Mouse (Mus musculus) hindbrain, embryonic 10.5 days (tissue): Measurements from ENCODE around the gene Rita1. TPM values are rescaled to one million over a fixed set of nuclear protein-coding genes. Genes with fewer than 3 reads are reported as not detected.

Source experiments
- DNase-seq: peaks from one replicate; pipeline ENCODE4 v3.0.0-alpha.2; 2017; ENCODE audit warnings: low spot score
- H3K27ac ChIP-seq: fragments of 300-500 bp; sonication (generic); 2 replicates; pipeline ENCODE4 v1.5.1; 2016; ENCODE audit warnings: mild to moderate bottlenecking, moderate library complexity
- H3K27me3 ChIP-seq: fragments of 300-500 bp; sonication (generic); 2 replicates; pipeline ENCODE4 v1.6.1; 2016; ENCODE audit warnings: mild to moderate bottlenecking; ENCODE audit not compliant: poor library complexity, insufficient read depth, severe bottlenecking
- H3K36me3 ChIP-seq: fragments of 300-500 bp; sonication (generic); 2 replicates; pipeline ENCODE4 v1.6.1; 2016; ENCODE audit warnings: mild to moderate bottlenecking, moderate library complexity
- H3K4me1 ChIP-seq: fragments of 300-500 bp; sonication (generic); replicated peaks from 2 replicates; pipeline ENCODE4 v1.6.1; 2016; ENCODE audit warnings: mild to moderate bottlenecking
- H3K4me3 ChIP-seq: fragments of 300-500 bp; sonication (generic); 2 replicates; pipeline ENCODE4 v1.5.1; 2016; ENCODE audit warnings: mild to moderate bottlenecking, moderate library complexity
- H3K9me3 ChIP-seq: fragments of 300-500 bp; sonication (generic); 2 replicates; pipeline ENCODE4 v1.6.1; 2016; ENCODE audit warnings: mild to moderate bottlenecking, moderate library complexity
- WGBS: fragments of 180-500 bp; shearing (Covaris S2); methylation state at CpG from one replicate; pipeline ENCODE4 v1.1.7; 2016; 5-methylcytosine and 5-hydroxymethylcytosine counted together
- polyA plus RNA-seq: library from polyadenylated mRNA; unstranded; fragments of >200 nt; fragmentation: Nextera tagmentation; extraction: Ambion mirVana; gene quantifications from 2 replicates; pipeline ENCODE4 v1.2.1, GENCODE M21; 2016

Gene Rita1
- polyA plus RNA-seq, 1 experiment from 2014 or later = 19.0 TPM

GRCm38 (mm10) chr5:120574469-120575063, 37.8 kb downstream of the Rita1 start:
- DNase-seq = no peak
- no peaks in the 10 kb centered on the region for H3K27me3 ChIP-seq
- H3K36me3 ChIP-seq = no peaks in the 10 kb centered on the region
- no peaks in the 10 kb centered on the region for H3K9me3 ChIP-seq
- H3K27ac ChIP-seq = 0 out of 2 replicates have a peak overlapping the region, but pooled peaks have one; percentile 9
- H3K4me3 ChIP-seq = no peak overlapping the region
- 76% methylated on average over 10 of the region's 10 CpGs for WGBS
- H3K4me1 ChIP-seq = peaks cover 62% of the 10 kb centered on the region

GRCm38 (mm10) chr5:120571056-120571740, 41.2 kb downstream of the Rita1 start:
- Histone ChIP-seq H3K36me3 (no peaks in the 10 kb centered on the region), H3K4me1 (peaks cover 65% of the 10 kb centered on the region), H3K27me3 (no peaks in the 10 kb centered on the region), H3K4me3 (no peak overlapping the region), H3K27ac (peak overlapping the region; percentile 62), H3K9me3 (no peaks in the 10 kb centered on the region)
- DNase-seq = peak; percentile 31
- WGBS = 59% methylated on average over 14 of the region's 14 CpGs

GRCm38 (mm10) chr5:120570289-120570897, 42.0 kb downstream of the Rita1 start:
- H3K4me1 ChIP-seq = peaks cover 73% of the 10 kb centered on the region
- 89% methylated on average over 11 of the region's 11 CpGs for WGBS
- DNase-seq = no peak
- H3K4me3 ChIP-seq = no peak overlapping the region
- no peaks in the 10 kb centered on the region for H3K9me3 ChIP-seq
- no peaks in the 10 kb centered on the region for H3K36me3 ChIP-seq
- H3K27me3 ChIP-seq = no peaks in the 10 kb centered on the region
- H3K27ac ChIP-seq = no peak overlapping the region

DNA sequence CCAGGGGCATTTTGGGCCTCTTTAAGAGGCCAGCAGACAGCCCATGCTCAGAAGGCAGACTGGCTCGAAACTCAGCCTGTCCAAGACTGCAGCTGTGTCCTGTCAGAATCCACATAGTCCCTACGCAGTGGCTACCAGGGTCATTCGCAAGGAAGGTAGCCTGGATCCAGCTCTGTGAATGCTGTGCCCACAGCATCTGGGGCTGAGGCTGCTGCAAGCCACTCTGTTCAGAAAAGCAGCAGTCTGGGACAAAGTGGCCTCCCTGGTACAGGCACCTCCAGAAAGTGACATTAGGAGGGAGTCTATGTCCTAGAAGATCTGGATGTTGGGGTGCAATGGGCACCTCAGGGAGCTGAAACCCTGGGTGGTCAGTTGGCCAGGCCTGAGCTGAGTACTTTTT, 42.6 kb downstream of the Rita1 start:
- H3K27me3 ChIP-seq = no peaks in the 10 kb centered on the region
- DNase-seq = no peak
- no peaks in the 10 kb centered on the region for H3K36me3 ChIP-seq
- H3K27ac ChIP-seq = no peak overlapping the region
- H3K9me3 ChIP-seq = no peaks in the 10 kb centered on the region
- 94% methylated on average over 3 of the region's 3 CpGs for WGBS
- H3K4me3 ChIP-seq = no peak overlapping the region
- peaks cover 74% of the 10 kb centered on the region for H3K4me1 ChIP-seq

DNA sequence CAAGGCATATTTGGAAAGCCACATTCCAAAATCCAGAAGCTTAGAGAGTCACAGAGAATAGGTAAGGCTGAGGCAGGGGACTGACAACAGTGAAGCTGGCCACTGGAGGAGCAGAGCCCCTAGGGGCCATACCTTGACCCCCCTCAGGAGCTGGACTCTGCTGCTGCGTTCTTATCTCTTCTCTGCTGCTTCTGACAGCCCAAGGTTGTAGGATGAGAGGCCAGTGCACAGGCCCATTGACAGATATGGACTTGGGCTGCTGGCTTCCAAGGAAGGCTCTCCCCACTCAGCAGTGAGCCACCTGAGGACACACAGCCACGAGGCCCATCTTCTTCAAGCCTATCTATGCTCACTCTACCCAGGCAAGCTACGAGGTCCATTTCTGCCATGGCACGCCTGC, 43.4 kb downstream of the Rita1 start:
- Histone ChIP-seq H3K4me3 (no peak overlapping the region), H3K27me3 (no peaks in the 10 kb centered on the region), H3K36me3 (no peaks in the 10 kb centered on the region), H3K27ac (no peak overlapping the region), H3K9me3 (no peaks in the 10 kb centered on the region), H3K4me1 (peaks cover 73% of the 10 kb centered on the region)
- DNase-seq = no peak
- WGBS = 88% methylated on average over 4 of the region's 4 CpGs

- Histone ChIP-seq H3K4me3 (no peak overlapping the region), H3K36me3 (no peaks in the 10 kb centered on the region), H3K9me3 (no peaks in the 10 kb centered on the region), H3K27ac (peak overlapping the region; percentile 85), H3K4me1 (peaks cover 79% of the 10 kb centered on the region), H3K27me3 (no peaks in the 10 kb centered on the region)
- no peak for DNase-seq
- WGBS = 71% methylated on average over 9 of the region's 9 CpGs
Observed at GRCm38 (mm10) chr5:120568336-120568768, 44.0 kb downstream of the Rita1 start.

DNA sequence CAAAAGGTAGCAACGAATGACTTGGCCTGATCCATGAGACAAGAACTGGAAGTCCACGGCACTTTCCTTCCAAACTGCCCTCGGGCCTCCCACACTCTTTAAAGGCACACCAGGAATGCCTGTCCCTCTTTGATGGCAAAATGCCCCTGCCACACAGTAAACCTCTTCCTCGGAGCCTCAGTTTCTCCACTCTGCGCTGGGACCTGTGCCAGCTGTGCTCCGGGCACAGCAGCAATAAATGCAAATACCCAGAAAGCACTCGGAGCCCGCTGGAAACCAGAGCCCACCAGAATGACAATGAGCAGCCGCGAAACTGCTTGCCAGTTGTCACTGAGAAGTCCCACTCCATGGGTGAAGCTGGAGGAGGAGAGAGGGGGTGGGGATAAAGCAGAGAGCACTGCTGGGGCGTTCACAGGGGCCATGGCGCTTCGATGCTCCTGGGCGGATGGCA, 44.6 kb downstream of the Rita1 start:
- Histone ChIP-seq H3K27ac (peak overlapping the region; percentile 85), H3K36me3 (no peaks in the 10 kb centered on the region), H3K27me3 (no peaks in the 10 kb centered on the region), H3K4me1 (peaks cover 85% of the 10 kb centered on the region), H3K9me3 (no peaks in the 10 kb centered on the region), H3K4me3 (no peak overlapping the region)
- DNase-seq = peak; percentile 20
- WGBS = 55% methylated on average over 14 of the region's 14 CpGs

GRCm38 (mm10) chr5:120567253-120567701, 45.1 kb downstream of the Rita1 start:
- H3K4me3 ChIP-seq = no peak overlapping the region
- H3K36me3 ChIP-seq = no peaks in the 10 kb centered on the region
- H3K4me1 ChIP-seq = peaks cover 89% of the 10 kb centered on the region
- H3K9me3 ChIP-seq = no peaks in the 10 kb centered on the region
- peak; percentile 74 for DNase-seq
- H3K27me3 ChIP-seq = no peaks in the 10 kb centered on the region
- H3K27ac ChIP-seq = peak overlapping the region; percentile 85
- 15% methylated on average over 21 of the region's 21 CpGs for WGBS

DNA sequence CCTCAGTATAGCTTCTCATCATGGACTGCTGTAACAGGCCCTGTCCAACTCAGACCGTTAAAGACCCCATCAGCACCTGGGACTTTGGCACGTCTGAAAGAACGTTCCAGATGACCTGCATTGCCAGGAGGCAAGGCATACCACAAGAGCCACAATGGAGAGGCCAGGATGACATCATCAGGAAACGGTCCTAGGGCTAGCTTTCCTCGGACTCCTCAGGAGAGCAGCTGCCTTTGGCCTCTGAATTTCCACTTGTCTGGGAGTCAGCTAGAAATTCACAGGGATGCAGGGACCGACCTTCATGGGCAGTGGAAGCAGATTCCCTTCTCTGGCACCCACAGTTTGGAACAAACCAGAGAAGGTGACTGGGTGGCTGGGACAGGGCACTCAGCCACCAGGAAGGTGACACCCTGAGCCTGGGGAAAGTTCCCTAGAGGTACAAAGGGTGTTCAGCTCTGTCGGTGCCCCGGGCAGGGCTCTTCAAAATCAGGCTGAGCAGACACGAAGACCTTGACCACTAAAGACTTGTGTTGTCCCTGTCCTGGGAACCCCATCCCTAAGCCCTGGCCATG, 45.6 kb downstream of the Rita1 start:
- no peaks in the 10 kb centered on the region for H3K27me3 ChIP-seq
- peak overlapping the region; percentile 85 for H3K27ac ChIP-seq
- no peaks in the 10 kb centered on the region for H3K36me3 ChIP-seq
- WGBS = 57% methylated on average over 9 of the region's 9 CpGs
- DNase-seq = peak; percentile 15
- H3K9me3 ChIP-seq = no peaks in the 10 kb centered on the region
- peaks cover 93% of the 10 kb centered on the region for H3K4me1 ChIP-seq
- no peak overlapping the region for H3K4me3 ChIP-seq

GRCm38 (mm10) chr5:120566101-120566500, 46.3 kb downstream of the Rita1 start:
- Histone ChIP-seq H3K4me3 (no peak overlapping the region), H3K27me3 (no peaks in the 10 kb centered on the region), H3K27ac (peak overlapping the region; percentile 85), H3K4me1 (peaks cover 90% of the 10 kb centered on the region), H3K36me3 (no peaks in the 10 kb centered on the region), H3K9me3 (no peaks in the 10 kb centered on the region)
- DNase-seq = no peak
- 66% methylated on average over 5 of the region's 5 CpGs for WGBS

- no peaks in the 10 kb centered on the region for H3K36me3 ChIP-seq
- H3K27ac ChIP-seq = peak overlapping the region; percentile 85
- no peaks in the 10 kb centered on the region for H3K9me3 ChIP-seq
- no peak for DNase-seq
- no peaks in the 10 kb centered on the region for H3K27me3 ChIP-seq
- no peak overlapping the region for H3K4me3 ChIP-seq
- peaks cover 90% of the 10 kb centered on the region for H3K4me1 ChIP-seq
- whole genome bisulfite sequencing = 46% methylated on average over 15 of the region's 15 CpGs
Observed at GRCm38 (mm10) chr5:120565171-120565905, 47.1 kb downstream of the Rita1 start.

DNA sequence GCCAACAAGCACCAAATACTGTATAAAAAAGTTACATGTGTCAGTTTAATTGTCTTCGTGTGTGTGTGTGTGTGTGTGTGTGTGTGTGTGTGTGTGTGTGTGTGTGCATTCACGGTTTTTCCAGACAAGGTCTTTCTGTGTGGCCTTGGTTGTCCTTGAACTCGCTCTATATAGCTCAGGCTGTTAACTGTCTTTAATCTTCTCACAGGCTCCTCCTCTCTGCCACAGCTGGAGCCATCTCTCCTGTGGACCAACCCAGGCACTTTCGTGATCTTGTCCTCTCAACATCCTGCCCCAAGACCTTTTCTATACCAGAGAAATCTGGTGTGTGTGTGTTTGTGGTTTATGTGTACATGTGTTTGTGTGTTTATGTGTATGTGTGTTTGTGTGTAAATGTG, 48.5 kb downstream of the Rita1 start:
- peaks cover 90% of the 10 kb centered on the region for H3K4me1 ChIP-seq
- DNase-seq = no peak
- no peaks in the 10 kb centered on the region for H3K36me3 ChIP-seq
- H3K27me3 ChIP-seq = no peaks in the 10 kb centered on the region
- no peak overlapping the region for H3K4me3 ChIP-seq
- H3K9me3 ChIP-seq = no peaks in the 10 kb centered on the region
- H3K27ac ChIP-seq = peak overlapping the region; percentile 79; the same call in 1 of the 2 replicates
- 62% methylated on average over 4 of the region's 4 CpGs for WGBS
